Mouse (Mus musculus): Measurements from ENCODE around the gene Kcnj15. TPM values are rescaled to one million over a fixed set of nuclear protein-coding genes. Genes with fewer than 3 reads are reported as not detected.

Gene Kcnj15
- polyA plus RNA-seq, 1 experiment, result 0.60 TPM

- Histone ChIP-seq H3K4me3 (replicated peaks; ENCODE audit: control insufficient read depth, low read depth, low read length) (no peak overlapping the region), H3K4me1 (ENCODE audit: control insufficient read depth, insufficient read depth, low read length) (no peaks in the 10 kb centered on the region), H3K27ac (ENCODE audit: control insufficient read depth, insufficient read depth, low read depth, low read length, poor library complexity) (no peak overlapping the region)
- 48% methylated on average over 9 of the region's 9 CpGs for WGBS
- TF ChIP-seq CTCF (IDR thresholded peaks at IDR 0.05; ENCODE audit: control insufficient read depth, insufficient read depth, low read length), result no peak
- TF ChIP-seq POLR2A (IDR thresholded peaks at IDR 0.05; ENCODE audit: borderline replicate concordance, control insufficient read depth, low read depth, low read length), result no peak
Observed at GRCm38 (mm10) chr16:95321945-95322625, 64.7 kb downstream of the Kcnj15 start.

- H3K27ac ChIP-seq (ENCODE audit: control insufficient read depth, insufficient read depth, low read depth, low read length, poor library complexity), result no peak overlapping the region
- H3K4me3 ChIP-seq (replicated peaks; ENCODE audit: control insufficient read depth, low read depth, low read length), result no peak overlapping the region
- no peaks in the 10 kb centered on the region for H3K4me1 ChIP-seq (ENCODE audit: control insufficient read depth, insufficient read depth, low read length)
- TF ChIP-seq POLR2A (IDR thresholded peaks at IDR 0.05; ENCODE audit: borderline replicate concordance, control insufficient read depth, low read depth, low read length) (no peak), CTCF (IDR thresholded peaks at IDR 0.05; ENCODE audit: control insufficient read depth, insufficient read depth, low read length) (no peak)
- WGBS, result 77% methylated on average over 5 of the region's 5 CpGs
Observed at GRCm38 (mm10) chr16:95332159-95332558, 74.8 kb downstream of the Kcnj15 start.

DNA sequence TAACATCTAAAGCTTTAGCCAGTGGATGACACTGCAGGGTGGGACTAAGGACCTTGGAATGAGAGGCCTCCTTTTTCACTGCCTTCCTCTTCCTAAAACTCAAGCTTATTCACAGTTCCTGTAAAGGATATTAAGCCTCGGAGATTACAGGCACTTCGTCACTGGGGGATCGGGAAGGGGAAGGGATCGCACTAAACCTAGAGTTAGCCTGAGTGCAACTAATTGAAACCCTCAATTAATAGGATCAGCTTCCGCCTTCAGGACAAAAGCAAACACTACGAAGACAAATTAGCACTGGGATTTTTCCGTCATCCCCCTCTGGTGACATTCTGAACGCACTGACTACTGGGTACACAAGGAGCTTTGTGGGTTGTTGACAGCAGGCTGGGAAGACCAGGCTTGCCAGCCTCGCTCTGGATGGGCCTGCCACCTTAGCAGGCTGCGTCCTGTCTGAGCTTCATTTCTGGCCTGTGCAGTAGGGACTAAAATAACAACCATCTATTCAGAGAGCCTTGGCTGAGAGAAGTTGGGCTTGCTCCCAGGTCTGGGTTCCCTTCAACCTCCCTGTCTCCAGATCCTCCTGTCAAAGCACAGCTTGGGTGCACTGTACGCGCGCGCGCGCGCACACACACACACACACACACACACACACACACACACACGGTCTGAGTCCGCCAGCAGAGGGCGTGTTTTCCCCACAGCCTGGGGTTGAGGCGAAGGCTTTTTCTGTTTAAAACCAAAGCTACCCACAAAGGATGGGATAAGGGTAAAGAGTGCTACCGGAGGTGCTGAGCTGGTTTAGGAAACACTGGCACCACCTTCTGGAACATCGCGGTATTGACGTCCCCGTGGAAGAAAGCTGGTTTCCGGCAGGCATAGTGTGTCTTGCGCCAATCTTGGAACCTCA lies 83.8 kb downstream of the Kcnj15 start:
- 48% methylated on average over 28 of the region's 28 CpGs for WGBS
- peak; percentile 73 for TF ChIP-seq CTCF (IDR thresholded peaks at IDR 0.05; ENCODE audit: control insufficient read depth, insufficient read depth, low read length)
- TF ChIP-seq POLR2A (IDR thresholded peaks at IDR 0.05; ENCODE audit: borderline replicate concordance, control insufficient read depth, low read depth, low read length), result no peak
- Histone ChIP-seq H3K27ac (ENCODE audit: control insufficient read depth, insufficient read depth, low read depth, low read length, poor library complexity) (no peak overlapping the region), H3K4me3 (replicated peaks; ENCODE audit: control insufficient read depth, low read depth, low read length) (no peak overlapping the region), H3K4me1 (ENCODE audit: control insufficient read depth, insufficient read depth, low read length) (no peaks in the 10 kb centered on the region)

GRCm38 (mm10) chr16:95342030-95342429 lies 84.7 kb downstream of the Kcnj15 start:
- WGBS, result 49% methylated on average over 8 of the region's 8 CpGs
- Histone ChIP-seq H3K4me3 (replicated peaks; ENCODE audit: control insufficient read depth, low read depth, low read length) (no peak overlapping the region), H3K27ac (ENCODE audit: control insufficient read depth, insufficient read depth, low read depth, low read length, poor library complexity) (no peak overlapping the region), H3K4me1 (ENCODE audit: control insufficient read depth, insufficient read depth, low read length) (peaks cover 3% of the 10 kb centered on the region; the same call in 1 of the 2 replicates)
- TF ChIP-seq POLR2A (IDR thresholded peaks at IDR 0.05; ENCODE audit: borderline replicate concordance, control insufficient read depth, low read depth, low read length), result no peak
- 0 out of 2 replicates have a peak, but pooled peaks have one; percentile 5 for TF ChIP-seq CTCF (IDR thresholded peaks at IDR 0.05; ENCODE audit: control insufficient read depth, insufficient read depth, low read length)

DNA sequence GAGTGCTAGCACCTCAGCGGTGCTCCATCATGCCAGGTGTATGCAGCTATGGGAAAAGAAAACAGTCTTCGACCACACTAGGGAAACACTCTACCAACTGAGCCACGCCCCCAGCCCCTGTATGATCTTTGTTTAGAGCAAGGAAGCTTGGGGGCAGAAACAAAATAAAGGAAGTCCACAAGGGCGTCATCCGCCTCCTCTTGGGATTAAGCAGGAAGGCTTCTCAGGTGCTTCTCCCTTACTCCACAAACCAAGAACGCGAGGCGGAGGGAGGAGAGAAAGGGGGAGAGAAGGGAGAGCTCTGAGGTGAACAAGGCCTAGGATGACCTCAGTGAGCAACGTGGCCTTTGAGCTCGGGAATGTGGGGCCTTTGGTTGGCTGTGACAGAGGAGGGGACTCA lies 87.6 kb downstream of the Kcnj15 start:
- TF ChIP-seq POLR2A (IDR thresholded peaks at IDR 0.05; ENCODE audit: borderline replicate concordance, control insufficient read depth, low read depth, low read length), result no peak
- no peak for TF ChIP-seq CTCF (IDR thresholded peaks at IDR 0.05; ENCODE audit: control insufficient read depth, insufficient read depth, low read length)
- Histone ChIP-seq H3K4me3 (replicated peaks; ENCODE audit: control insufficient read depth, low read depth, low read length) (no peak overlapping the region), H3K4me1 (ENCODE audit: control insufficient read depth, insufficient read depth, low read length) (peaks cover 7% of the 10 kb centered on the region), H3K27ac (ENCODE audit: control insufficient read depth, insufficient read depth, low read depth, low read length, poor library complexity) (no peak overlapping the region)
- WGBS, result 66% methylated on average over 10 of the region's 10 CpGs

DNA sequence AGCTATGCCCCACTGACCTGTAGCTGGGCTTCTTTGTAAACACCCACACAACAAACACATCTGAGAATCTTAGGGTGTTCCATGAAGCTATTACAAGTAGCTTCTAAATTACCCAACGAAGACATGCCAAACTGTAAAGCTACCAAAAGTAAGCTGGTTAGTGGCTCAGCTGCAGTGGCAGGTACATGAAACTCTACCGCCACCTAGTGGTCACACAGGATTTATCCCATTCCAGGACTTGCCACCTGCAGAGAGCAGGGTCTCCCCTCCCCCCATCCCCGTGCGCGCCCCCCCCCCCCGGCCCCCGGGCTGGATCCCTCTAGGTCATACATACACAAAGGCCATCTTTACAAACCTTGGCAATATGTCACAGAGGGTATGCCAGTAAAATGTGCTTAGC lies 88.5 kb downstream of the Kcnj15 start:
- 2% methylated on average over 7 of the region's 7 CpGs for WGBS
- TF ChIP-seq CTCF (IDR thresholded peaks at IDR 0.05; ENCODE audit: control insufficient read depth, insufficient read depth, low read length) (peak; percentile 77), POLR2A (IDR thresholded peaks at IDR 0.05; ENCODE audit: borderline replicate concordance, control insufficient read depth, low read depth, low read length) (no peak)
- Histone ChIP-seq H3K27ac (ENCODE audit: control insufficient read depth, insufficient read depth, low read depth, low read length, poor library complexity) (no peak overlapping the region), H3K4me3 (replicated peaks; ENCODE audit: control insufficient read depth, low read depth, low read length) (no peak overlapping the region), H3K4me1 (ENCODE audit: control insufficient read depth, insufficient read depth, low read length) (peaks cover 10% of the 10 kb centered on the region)

GRCm38 (mm10) chr16:95347202-95347601 lies 89.8 kb downstream of the Kcnj15 start:
- Histone ChIP-seq H3K27ac (ENCODE audit: control insufficient read depth, insufficient read depth, low read depth, low read length, poor library complexity) (0 out of 2 replicates have a peak overlapping the region, but pooled peaks have one; percentile 9), H3K4me1 (ENCODE audit: control insufficient read depth, insufficient read depth, low read length) (peaks cover 12% of the 10 kb centered on the region), H3K4me3 (replicated peaks; ENCODE audit: control insufficient read depth, low read depth, low read length) (no peak overlapping the region)
- TF ChIP-seq POLR2A (IDR thresholded peaks at IDR 0.05; ENCODE audit: borderline replicate concordance, control insufficient read depth, low read depth, low read length) (no peak), CTCF (IDR thresholded peaks at IDR 0.05; ENCODE audit: control insufficient read depth, insufficient read depth, low read length) (no peak)
- WGBS, result 60% methylated on average over 3 of the region's 3 CpGs

DNA sequence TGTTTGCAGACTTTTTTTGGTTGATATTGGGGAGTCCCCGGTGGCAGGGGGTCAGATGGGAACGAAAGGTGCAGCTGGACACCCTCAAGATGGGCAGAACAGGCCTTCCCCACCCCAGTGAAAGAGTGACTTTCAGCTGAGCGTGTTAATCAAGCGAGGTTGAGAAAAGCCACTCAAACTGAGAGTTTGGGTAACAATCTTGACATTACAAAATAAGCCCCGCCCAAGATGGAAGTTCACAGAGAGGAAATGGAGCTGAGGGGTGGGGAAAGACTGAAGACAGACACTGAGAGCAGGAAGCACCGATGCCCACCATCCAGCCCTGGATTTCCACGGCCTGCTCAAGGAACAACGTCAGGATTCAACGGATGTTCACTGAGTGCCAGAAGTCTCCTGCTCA lies 91.2 kb downstream of the Kcnj15 start:
- TF ChIP-seq POLR2A (IDR thresholded peaks at IDR 0.05; ENCODE audit: borderline replicate concordance, control insufficient read depth, low read depth, low read length), result no peak
- no peak for TF ChIP-seq CTCF (IDR thresholded peaks at IDR 0.05; ENCODE audit: control insufficient read depth, insufficient read depth, low read length)
- WGBS, result 37% methylated on average over 9 of the region's 9 CpGs

More for the DNA sequence above, 91.2 kb downstream of the Kcnj15 start:
- H3K4me3 ChIP-seq (replicated peaks; ENCODE audit: control insufficient read depth, low read depth, low read length), result peak overlapping the region; percentile 25
- H3K4me1 ChIP-seq (ENCODE audit: control insufficient read depth, insufficient read depth, low read length), result peaks cover 12% of the 10 kb centered on the region
- peak overlapping the region; percentile 80 for H3K27ac ChIP-seq (ENCODE audit: control insufficient read depth, insufficient read depth, low read depth, low read length, poor library complexity)

Measured in bone marrow, adult 2 months (tissue).